Mouse (Mus musculus): ENCODE results near the gene Raph1. TPM values are rescaled to one million over a fixed set of nuclear protein-coding genes. Genes with fewer than 3 reads are reported as not detected.

The Raph1 gene
- polyA plus RNA-seq, 1 experiment from 2014 or later, result 33.7 TPM

Small RNAs within 50 kb of the gene (microRNA-seq; reads per million reads assigned to microRNA genes)
- not detected for gene Gm23762

Other genes starting within 250 kb of the Raph1 start
- 11.2 and 12.0 TPM in 2 replicates for gene Cyp20a1, start 223.8 kb downstream of the Raph1 start, polyA plus RNA-seq (2014; fragmentation: Nextera tagmentation; extraction: Ambion mirVana)
- gene Abi2, start 157.5 kb downstream of the Raph1 start, polyA plus RNA-seq (2014; fragmentation: Nextera tagmentation; extraction: Ambion mirVana), result 103 and 106 TPM in 2 replicates
- gene Cd28, start 149.7 kb upstream of the Raph1 start, polyA plus RNA-seq (2014; fragmentation: Nextera tagmentation; extraction: Ambion mirVana), result 0.04 and 0.12 TPM in 2 replicates